Mouse (Mus musculus) limb, embryonic 11.5 days (tissue): Measurements from ENCODE around the gene Tln1. TPM values are rescaled to one million over a fixed set of nuclear protein-coding genes. Genes with fewer than 3 reads are reported as not detected.

Source experiments
- polyA plus RNA-seq: library from polyadenylated mRNA; unstranded; fragments of >200 nt; fragmentation: Nextera tagmentation; extraction: Ambion mirVana; gene quantifications from 2 replicates; pipeline ENCODE4 v1.2.1, GENCODE M21; 2014

Gene Tln1
- polyA plus RNA-seq, 1 experiment from 2014 or later = 39.5 TPM

Other genes starting within 250 kb of the Tln1 start
- gene Rusc2, start 180.7 kb downstream of the Tln1 start, polyA plus RNA-seq = 3.5 and 4.5 TPM in 2 replicates
- gene Fam166b, start 133.6 kb downstream of the Tln1 start, polyA plus RNA-seq = 0.14 TPM in 1 of 2 replicates, not detected in the other
- gene Tesk1, start 120.8 kb downstream of the Tln1 start, polyA plus RNA-seq = 9.8 TPM in 2 replicates
- gene Cd72, start 108.1 kb downstream of the Tln1 start, polyA plus RNA-seq = 2.4 and 4.0 TPM in 2 replicates
- not detected in 2 replicates for gene Sit1, start 79.0 kb downstream of the Tln1 start, polyA plus RNA-seq
- 58.3 and 58.9 TPM in 2 replicates for gene Ccdc107, start 69.8 kb downstream of the Tln1 start, polyA plus RNA-seq
- gene Arhgef39, start 63.0 kb downstream of the Tln1 start, polyA plus RNA-seq = 45.6 and 48.2 TPM in 2 replicates
- gene Car9, start 55.7 kb downstream of the Tln1 start, polyA plus RNA-seq = 0.65 and 1.1 TPM in 2 replicates
- 104 and 110 TPM in 2 replicates for gene Tpm2, start 38.9 kb downstream of the Tln1 start, polyA plus RNA-seq
- gene Creb3, start 359 bp downstream of the Tln1 start, polyA plus RNA-seq = 39.4 and 43.3 TPM in 2 replicates
- gene Rgp1, start 16.0 kb upstream of the Tln1 start, polyA plus RNA-seq = 32.6 and 34.1 TPM in 2 replicates
- 20.7 and 20.8 TPM in 2 replicates for gene Gba2, start 16.2 kb upstream of the Tln1 start, polyA plus RNA-seq
- gene Msmp, start 21.8 kb upstream of the Tln1 start, polyA plus RNA-seq = 2.3 TPM in 1 of 2 replicates, not detected in the other
- gene Npr2, start 69.2 kb upstream of the Tln1 start, polyA plus RNA-seq = 7.9 and 8.1 TPM in 2 replicates
- gene Spag8, start 90.9 kb upstream of the Tln1 start, polyA plus RNA-seq = 0.89 and 1.1 TPM in 2 replicates
- 71.4 and 73.9 TPM in 2 replicates for gene Hint2, start 93.8 kb upstream of the Tln1 start, polyA plus RNA-seq
- 2.7 and 2.8 TPM in 2 replicates for gene Tmem8b, start 106.3 kb upstream of the Tln1 start, polyA plus RNA-seq
- 2.6 and 3.0 TPM in 2 replicates for gene Fam221b, start 106.5 kb upstream of the Tln1 start, polyA plus RNA-seq
- not detected in 2 replicates for gene Olfr70, start 138.1 kb upstream of the Tln1 start, polyA plus RNA-seq
- gene Olfr71, start 147.6 kb upstream of the Tln1 start, polyA plus RNA-seq = not detected in 2 replicates
- gene Hrct1, start 164.5 kb upstream of the Tln1 start, polyA plus RNA-seq = 0.29 TPM in 1 of 2 replicates, not detected in the other
- 0.20 and 0.27 TPM in 2 replicates for gene Spaar, start 167.3 kb upstream of the Tln1 start, polyA plus RNA-seq
- gene Olfr159, start 208.3 kb upstream of the Tln1 start, polyA plus RNA-seq = not detected in 2 replicates